Mouse (Mus musculus): ENCODE measurements around the gene Pls3. TPM values are rescaled to one million over a fixed set of nuclear protein-coding genes. Genes with fewer than 3 reads are reported as not detected.
A peak's percentile ranks its signal among the peaks of the same experiment; 100 is the strongest.
"Not testable (repeated sequence)": the region's sequence is repeated elsewhere in the genome, so short reads cannot be mapped to it uniquely, and the experiment has no call there.

Pls3 gene
- polyA plus RNA-seq, 1 experiment from 2014 or later = 74.9 TPM

- H3K27me3 ChIP-seq (replicated peaks) = no peaks in the 10 kb centered on the region
- H3K27ac ChIP-seq (replicated peaks) = no peak overlapping the region
- WGBS = 85% methylated on average over 2 of the region's 2 CpGs
- no peaks in the 10 kb centered on the region for H3K36me3 ChIP-seq
- no peak overlapping the region for H3K4me3 ChIP-seq
- no peak overlapping the region for H3K4me2 ChIP-seq
- H3K9me3 ChIP-seq = no peaks in the 10 kb centered on the region
- H3K9ac ChIP-seq = no peak overlapping the region
- ATAC-seq (ENCODE audit: extremely low read depth, insufficient number of reproducible peaks, low FRiP score, low TSS enrichment) = no peak
- peaks cover 5% of the 10 kb centered on the region; the same call in 1 of the 2 replicates for H3K4me1 ChIP-seq
Observed at GRCm38 (mm10) chrX:75777461-75777860, 97.5 kb downstream of the Pls3 start.

- Histone ChIP-seq H3K36me3 (no peaks in the 10 kb centered on the region), H3K9ac (peak overlapping the region; percentile 79), H3K4me2 (peak overlapping the region; percentile 68), H3K4me1 (0 out of 2 replicates have a peak, but pooled peaks cover 3% of the 10 kb centered on the region), H3K4me3 (peak overlapping the region; percentile 65), H3K27me3 (replicated peaks) (no peaks in the 10 kb centered on the region), H3K9me3 (no peaks in the 10 kb centered on the region), H3K27ac (replicated peaks) (peak overlapping the region; percentile 88)
- 30% methylated on average over 7 of the region's 7 CpGs for WGBS
- no peak for ATAC-seq (ENCODE audit: extremely low read depth, insufficient number of reproducible peaks, low FRiP score, low TSS enrichment)
Observed at GRCm38 (mm10) chrX:75764794-75765328, 110.1 kb downstream of the Pls3 start.

- H3K4me2 ChIP-seq = peak overlapping the region; percentile 68
- WGBS = 5% methylated on average over 19 of the region's 19 CpGs
- 0 out of 2 replicates have a peak, but pooled peaks cover 3% of the 10 kb centered on the region for H3K4me1 ChIP-seq
Observed at GRCm38 (mm10) chrX:75764135-75764793, 110.7 kb downstream of the Pls3 start.

GRCm38 (mm10) chrX:75759461-75759860 lies 115.5 kb downstream of the Pls3 start:
- not testable (repeated sequence) for H3K9me3 ChIP-seq; ATAC-seq (ENCODE audit: extremely low read depth, insufficient number of reproducible peaks, low FRiP score, low TSS enrichment)
- 83% methylated on average over 2 of the region's 2 CpGs for WGBS

More at GRCm38 (mm10) chrX:75764135-75764793, 110.7 kb downstream of the Pls3 start:
- Histone ChIP-seq H3K27me3 (replicated peaks) (no peaks in the 10 kb centered on the region), H3K27ac (replicated peaks) (peak overlapping the region; percentile 88), H3K9me3 (no peaks in the 10 kb centered on the region), H3K4me3 (peak overlapping the region; percentile 65), H3K9ac (peak overlapping the region; percentile 79), H3K36me3 (no peaks in the 10 kb centered on the region)
- peak; percentile 71 for ATAC-seq (ENCODE audit: extremely low read depth, insufficient number of reproducible peaks, low FRiP score, low TSS enrichment)

GRCm38 (mm10) chrX:75759036-75759435 lies 115.9 kb downstream of the Pls3 start:
- H3K9me3 ChIP-seq; H3K4me1 ChIP-seq; H3K4me2 ChIP-seq; H3K27ac ChIP-seq (replicated peaks); H3K27me3 ChIP-seq (replicated peaks); ATAC-seq (ENCODE audit: extremely low read depth, insufficient number of reproducible peaks, low FRiP score, low TSS enrichment); H3K36me3 ChIP-seq; H3K4me3 ChIP-seq; H3K9ac ChIP-seq: not testable (repeated sequence)
- 71% methylated on average over 12 of the region's 12 CpGs for WGBS

More at GRCm38 (mm10) chrX:75759461-75759860, 115.5 kb downstream of the Pls3 start:
- H3K4me2 ChIP-seq; H3K36me3 ChIP-seq; H3K27me3 ChIP-seq (replicated peaks); H3K9ac ChIP-seq; H3K4me1 ChIP-seq; H3K27ac ChIP-seq (replicated peaks); H3K4me3 ChIP-seq: not testable (repeated sequence)

GRCm38 (mm10) chrX:75757966-75758365 lies 117.0 kb downstream of the Pls3 start:
- not testable (repeated sequence) for ATAC-seq (ENCODE audit: extremely low read depth, insufficient number of reproducible peaks, low FRiP score, low TSS enrichment); H3K27ac ChIP-seq (replicated peaks); H3K9ac ChIP-seq; H3K4me2 ChIP-seq; H3K36me3 ChIP-seq; H3K9me3 ChIP-seq; H3K27me3 ChIP-seq (replicated peaks); H3K4me1 ChIP-seq; H3K4me3 ChIP-seq
- WGBS = 73% methylated on average over 14 of the region's 14 CpGs

GRCm38 (mm10) chrX:75754531-75754930 lies 120.5 kb downstream of the Pls3 start:
- not testable (repeated sequence) for H3K4me2 ChIP-seq; H3K9me3 ChIP-seq; H3K4me1 ChIP-seq; H3K9ac ChIP-seq; H3K27me3 ChIP-seq (replicated peaks); H3K27ac ChIP-seq (replicated peaks); H3K4me3 ChIP-seq; H3K36me3 ChIP-seq; ATAC-seq (ENCODE audit: extremely low read depth, insufficient number of reproducible peaks, low FRiP score, low TSS enrichment)

GRCm38 (mm10) chrX:75750126-75750725 lies 124.8 kb downstream of the Pls3 start:
- not testable (repeated sequence) for H3K9me3 ChIP-seq; H3K4me1 ChIP-seq; H3K27ac ChIP-seq (replicated peaks); H3K9ac ChIP-seq; H3K27me3 ChIP-seq (replicated peaks); ATAC-seq (ENCODE audit: extremely low read depth, insufficient number of reproducible peaks, low FRiP score, low TSS enrichment); H3K4me3 ChIP-seq; H3K4me2 ChIP-seq; H3K36me3 ChIP-seq
- WGBS = 50% methylated on average over 4 of the region's 12 CpGs

- not testable (repeated sequence) for H3K9ac ChIP-seq; H3K9me3 ChIP-seq; H3K36me3 ChIP-seq; H3K4me1 ChIP-seq; ATAC-seq (ENCODE audit: extremely low read depth, insufficient number of reproducible peaks, low FRiP score, low TSS enrichment); H3K4me2 ChIP-seq; H3K27ac ChIP-seq (replicated peaks); H3K4me3 ChIP-seq; H3K27me3 ChIP-seq (replicated peaks)
- 69% methylated on average over 8 of the region's 10 CpGs for WGBS
Observed at GRCm38 (mm10) chrX:75749312-75749711, 125.7 kb downstream of the Pls3 start.

- H3K4me1 ChIP-seq; H3K4me3 ChIP-seq; H3K9ac ChIP-seq; H3K27ac ChIP-seq (replicated peaks); H3K27me3 ChIP-seq (replicated peaks); H3K4me2 ChIP-seq; H3K9me3 ChIP-seq; ATAC-seq (ENCODE audit: extremely low read depth, insufficient number of reproducible peaks, low FRiP score, low TSS enrichment); H3K36me3 ChIP-seq: not testable (repeated sequence)
- 59% methylated on average over 12 of the region's 14 CpGs for WGBS
Observed at GRCm38 (mm10) chrX:75744466-75744865, 130.5 kb downstream of the Pls3 start.

- 45% methylated on average over 2 of the region's 8 CpGs for WGBS
- H3K4me3 ChIP-seq; H3K9me3 ChIP-seq; H3K4me2 ChIP-seq; H3K9ac ChIP-seq; H3K4me1 ChIP-seq; H3K36me3 ChIP-seq; H3K27ac ChIP-seq (replicated peaks); H3K27me3 ChIP-seq (replicated peaks); ATAC-seq (ENCODE audit: extremely low read depth, insufficient number of reproducible peaks, low FRiP score, low TSS enrichment): not testable (repeated sequence)
Observed at GRCm38 (mm10) chrX:75739464-75739863, 135.5 kb downstream of the Pls3 start.
